Mouse (Mus musculus) inflammation-experienced regulatory T-cells, adult 6 months (primary cell): ENCODE data around the gene Atxn2. TPM values are rescaled to one million over a fixed set of nuclear protein-coding genes. Genes with fewer than 3 reads are reported as not detected.
"Not testable (repeated sequence)": the region's sequence is repeated elsewhere in the genome, so short reads cannot be mapped to it uniquely, and the experiment has no call there.

Experiments used
- ATAC-seq: one replicate; pipeline ENCODE4 v1.8.0; 2017
- polyA plus RNA-seq, 3 experiments: library from polyadenylated mRNA; unstranded; fragments of 100-300 nt; shearing (Covaris generic); gene quantifications; one replicate each; pipeline ENCODE4 v1.2.1; 2017

Gene Atxn2
- polyA plus RNA-seq, 3 experiments from 2014 or later, result 18.4 to 48.0 (median 35.1) TPM

DNA sequence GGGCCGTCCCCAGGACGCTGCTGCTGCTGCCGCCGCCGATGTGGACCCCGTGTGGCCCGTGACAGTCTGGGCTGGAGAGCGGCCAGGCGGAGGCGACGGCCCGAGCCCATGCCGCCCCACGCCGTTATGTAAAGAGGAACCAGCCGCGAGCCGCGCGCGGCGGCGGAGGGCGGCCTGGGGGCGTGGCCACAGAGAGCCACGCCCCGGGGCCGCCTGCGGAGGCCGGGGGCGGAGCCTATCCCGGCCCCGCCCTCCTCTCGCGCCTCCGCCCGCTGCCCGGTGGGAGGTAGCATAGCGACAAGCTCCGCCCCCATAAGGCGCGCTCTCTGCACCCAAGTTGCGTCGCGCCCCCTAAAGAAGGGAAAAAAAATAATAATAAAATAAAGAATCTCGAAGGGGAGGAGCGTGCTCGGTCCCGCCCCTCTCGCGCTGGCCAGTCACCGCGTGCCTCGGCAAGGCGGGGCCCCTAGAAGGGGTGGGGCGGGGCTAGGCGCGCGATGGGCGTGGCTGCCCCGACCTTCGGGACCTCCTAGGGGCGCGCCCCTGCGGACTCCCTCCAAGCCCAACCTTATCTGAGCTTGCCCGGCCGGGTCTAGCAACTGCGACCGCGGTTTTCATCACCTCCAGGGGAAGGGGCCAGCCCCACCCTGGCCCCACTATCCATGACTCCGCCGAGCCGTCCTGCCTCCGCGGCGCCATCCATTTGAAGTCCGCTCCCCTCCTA is 125.7 kb downstream of the Atxn2 start:
- peak; percentile 77 for ATAC-seq

DNA sequence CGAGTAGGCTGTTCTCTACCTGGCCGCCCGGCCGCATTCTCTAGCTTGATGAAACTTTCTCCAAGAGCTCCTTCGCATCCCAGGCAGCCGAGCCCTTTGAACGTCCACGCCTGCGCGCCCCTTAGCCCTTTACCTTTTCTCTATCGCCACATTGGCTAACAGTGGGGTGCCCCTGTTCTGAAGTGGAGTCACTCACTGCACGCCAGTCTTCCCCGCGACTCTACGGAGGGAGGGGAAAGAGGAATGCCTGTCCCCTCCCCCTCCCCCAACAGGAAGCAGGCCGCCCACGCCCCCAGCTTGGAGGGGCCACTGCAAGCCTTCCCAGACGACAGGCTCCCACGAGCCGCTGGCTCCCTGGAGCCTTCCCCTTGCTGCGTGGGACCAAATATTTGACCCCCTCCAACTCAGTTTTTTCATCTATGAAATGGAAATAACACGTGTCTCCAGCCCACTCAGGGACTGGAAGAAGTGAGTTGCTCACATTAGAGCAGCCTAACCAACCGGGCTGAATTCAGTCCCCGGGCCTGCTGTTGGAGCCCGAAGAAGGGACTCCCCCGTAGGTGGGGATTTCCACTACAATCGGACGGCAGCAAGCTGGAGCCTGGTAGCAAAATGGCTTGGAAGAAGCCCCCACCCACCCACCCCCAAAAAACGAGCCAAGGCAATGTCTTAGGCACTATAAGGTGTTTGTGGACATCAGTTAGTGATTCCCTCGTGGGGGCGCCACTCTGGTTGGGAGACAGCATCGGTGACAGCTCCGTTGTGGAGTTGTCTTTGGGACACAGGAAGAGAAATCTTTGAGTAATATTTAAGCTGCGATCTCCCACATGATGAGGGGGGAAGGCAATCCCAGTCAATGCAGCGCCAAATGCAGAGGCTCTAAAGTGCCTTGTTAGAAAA is 126.6 kb downstream of the Atxn2 start, which contains the start of gene Sh2b3:
Gene Sh2b3, minus strand, starts transcription at position 206 of the 900 bp plus-strand sequence.
- peak; percentile 14 for ATAC-seq

DNA sequence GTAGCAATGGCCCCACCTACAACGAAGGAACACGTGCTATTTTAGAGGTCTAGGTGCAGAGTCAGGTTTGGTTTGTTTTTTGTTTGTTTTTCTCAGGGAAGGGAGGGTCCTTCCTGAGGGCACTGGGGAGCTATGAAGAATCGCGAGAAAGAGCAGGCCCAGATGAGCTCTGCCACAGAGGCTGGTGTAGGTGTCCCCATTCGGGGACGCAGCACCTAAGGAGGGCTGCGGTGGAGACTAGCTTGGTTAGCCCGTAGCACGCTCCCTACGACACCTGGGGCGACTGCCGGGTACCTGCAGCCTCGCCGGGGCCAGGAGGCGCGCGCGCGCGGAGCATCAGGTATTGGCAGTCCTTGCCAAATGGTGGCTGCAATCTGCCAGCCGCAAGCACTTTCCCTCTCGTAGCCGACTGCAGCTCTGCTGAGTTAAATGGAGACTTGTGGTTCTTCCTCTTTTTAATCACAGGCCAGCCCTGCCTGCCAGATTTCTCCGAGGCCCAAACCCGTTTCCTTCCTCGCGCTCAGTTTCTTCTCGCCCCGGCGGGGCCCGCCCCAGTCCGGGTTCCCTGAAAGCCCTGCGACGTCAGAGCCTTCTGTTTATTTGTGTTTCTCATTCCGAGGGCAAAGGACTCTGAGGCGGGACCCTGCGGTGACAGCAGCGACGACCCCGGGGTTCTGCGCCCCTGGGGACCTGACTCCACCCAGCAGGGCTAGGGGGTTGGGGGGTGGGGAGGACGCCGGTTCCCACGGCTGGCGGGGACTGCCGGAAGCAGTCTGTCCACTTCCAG is 127.4 kb downstream of the Atxn2 start:
- ATAC-seq, result peak; percentile 11

DNA sequence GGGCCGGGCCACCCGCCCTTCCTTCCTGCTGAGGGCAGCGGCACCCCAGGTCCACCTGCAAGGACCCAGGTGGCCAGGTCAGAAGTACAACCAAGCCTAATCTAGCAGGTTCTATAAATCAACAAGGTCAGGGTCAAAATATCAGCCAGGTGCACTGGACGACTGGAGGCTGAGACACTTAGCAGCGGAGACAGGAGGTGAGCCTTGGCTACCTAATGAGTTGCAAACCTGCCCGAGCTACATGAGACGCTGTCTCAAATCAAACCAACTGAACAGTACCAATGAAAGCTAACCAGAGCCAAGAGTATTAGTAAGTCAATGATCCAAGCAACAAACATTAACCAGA is 128.0 kb downstream of the Atxn2 start:
- no peak for ATAC-seq

DNA sequence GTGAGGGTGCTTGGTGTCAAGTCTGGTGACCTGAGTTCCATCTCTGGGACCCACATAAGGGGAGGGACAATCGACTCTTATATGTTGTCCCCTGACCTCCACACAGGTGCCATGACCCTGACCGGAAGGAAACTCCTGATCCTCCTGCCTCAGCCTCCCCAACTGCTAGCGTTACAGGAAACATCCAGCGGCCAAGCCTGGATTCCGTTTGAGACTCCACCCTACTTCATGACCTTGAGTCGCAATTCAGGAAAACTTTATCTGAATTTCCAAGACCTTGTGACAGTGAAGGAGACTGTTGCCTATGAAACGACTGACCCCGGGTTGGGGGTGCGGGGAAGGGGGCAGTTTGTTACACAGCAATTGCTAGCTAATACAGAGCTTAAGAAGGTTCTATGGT is 130.4 kb downstream of the Atxn2 start:
- ATAC-seq, result no peak

DNA sequence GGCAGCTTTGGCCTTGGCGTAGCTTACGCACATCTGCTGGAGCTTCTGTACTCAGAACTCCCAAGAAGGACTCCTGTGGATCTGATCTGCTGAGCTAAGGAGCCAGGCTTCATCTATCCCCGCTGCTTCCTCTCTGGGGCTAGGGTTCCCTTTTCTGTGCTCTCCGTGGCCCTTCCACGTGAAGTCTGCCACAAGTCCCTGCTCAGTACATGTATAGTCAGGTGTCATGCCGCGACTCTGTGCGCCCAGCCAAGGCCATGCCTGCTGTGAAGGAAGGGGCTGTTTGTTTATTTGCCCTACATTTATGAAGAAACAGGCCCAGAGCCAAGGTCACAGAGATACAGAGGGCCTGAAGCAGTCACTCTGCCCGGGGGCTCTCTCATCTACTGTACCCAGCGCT is 130.8 kb downstream of the Atxn2 start:
- ATAC-seq, result no peak

DNA sequence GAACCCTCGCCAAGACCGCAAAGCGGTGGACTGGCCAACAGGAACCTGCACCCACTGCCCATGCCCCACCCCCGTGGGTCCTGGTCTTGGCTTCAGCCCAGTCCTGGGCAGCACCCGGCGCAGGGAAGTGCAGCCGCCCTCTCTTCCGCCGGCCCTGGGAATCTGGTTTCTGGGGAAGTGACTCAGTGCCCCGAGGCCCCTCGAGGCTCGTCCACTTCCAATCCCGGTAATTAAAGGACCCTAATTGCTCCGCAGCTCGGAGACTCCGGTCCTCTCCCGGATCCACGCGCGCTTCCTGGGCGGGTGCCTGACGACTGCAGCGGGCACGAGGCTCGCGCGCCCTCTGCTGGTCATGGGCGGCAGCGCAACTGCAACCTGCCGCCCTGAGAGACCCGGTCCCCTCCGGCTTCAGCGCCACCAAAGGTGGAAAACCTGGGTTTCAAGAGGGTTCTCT is 131.6 kb downstream of the Atxn2 start:
- peak; percentile 63 for ATAC-seq

DNA sequence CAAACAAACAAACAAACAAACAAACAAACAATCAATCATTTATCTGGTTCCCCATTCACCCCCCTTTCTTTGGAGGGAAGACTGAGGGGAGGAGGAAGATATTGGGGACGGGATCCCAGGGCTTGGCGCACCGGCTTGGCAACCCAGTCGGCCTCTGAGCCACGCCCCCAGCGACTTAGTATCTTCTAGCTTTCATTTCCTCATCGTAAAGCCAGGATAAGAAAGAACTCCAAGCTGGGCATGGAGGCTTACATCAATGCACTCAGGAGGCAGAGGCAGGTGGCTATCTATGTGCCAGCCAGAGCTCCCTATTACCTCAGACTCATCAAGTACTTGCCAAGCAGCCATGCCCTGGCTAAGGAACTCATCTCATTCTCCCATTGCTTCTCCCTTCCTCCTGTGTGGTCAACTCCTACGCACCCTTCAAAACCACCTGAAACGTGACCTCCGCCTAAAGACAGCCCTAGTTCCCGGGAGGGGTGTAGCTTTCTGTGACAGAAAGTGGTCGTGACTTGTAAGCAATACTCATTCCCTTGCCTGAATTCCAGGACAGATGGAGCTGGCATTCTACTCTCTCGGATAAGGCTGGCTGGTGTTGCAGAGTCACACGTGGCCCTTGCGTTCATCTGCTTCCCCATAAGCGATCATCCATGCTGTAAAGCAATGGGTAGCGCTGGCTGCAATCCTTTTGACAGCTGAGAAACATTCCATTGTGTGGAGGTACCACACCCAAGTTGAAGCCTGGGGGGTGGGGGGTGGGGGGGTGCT is 132.2 kb downstream of the Atxn2 start:
- ATAC-seq, result no peak

DNA sequence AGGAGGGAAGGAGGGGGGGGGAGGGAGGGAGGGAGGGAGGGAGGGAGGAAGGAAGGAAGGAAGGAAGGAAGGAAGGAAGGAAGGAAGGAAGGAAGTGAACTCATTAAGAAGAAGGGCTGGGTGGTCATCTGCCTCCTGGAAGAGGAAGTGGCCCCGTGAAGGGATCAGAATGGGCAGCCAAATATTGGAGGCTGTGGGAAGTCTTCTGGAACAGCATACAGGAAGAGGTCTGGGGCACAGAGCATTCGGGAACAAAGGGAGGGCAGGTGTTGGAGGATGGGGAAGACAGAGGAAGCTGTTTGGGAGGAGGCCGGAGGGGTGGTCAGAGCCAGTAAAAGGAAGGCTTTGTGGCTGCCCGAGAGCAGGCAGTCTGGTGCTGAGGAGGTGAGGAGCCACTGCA is 134.2 kb downstream of the Atxn2 start:
- ATAC-seq, result no peak

DNA sequence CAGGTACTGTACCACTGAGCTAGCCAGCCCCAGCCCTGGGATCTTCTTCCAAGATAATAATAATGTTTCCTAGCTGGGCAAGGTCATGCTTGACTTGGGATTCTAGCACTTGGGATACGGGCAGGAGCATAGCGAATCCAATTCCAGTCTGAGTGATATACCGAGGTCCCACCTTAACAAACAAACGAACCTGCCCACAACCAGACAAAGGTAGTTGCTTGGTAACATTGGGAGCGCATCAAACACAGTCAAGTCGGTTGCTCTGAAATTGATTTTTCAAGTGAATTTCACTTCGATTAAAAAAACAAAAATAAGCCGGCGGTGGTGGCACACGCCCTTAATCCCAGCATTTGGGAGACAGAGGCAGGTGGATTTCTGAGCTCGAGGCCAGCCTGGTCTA is 135.2 kb downstream of the Atxn2 start:
- ATAC-seq, result no peak

DNA sequence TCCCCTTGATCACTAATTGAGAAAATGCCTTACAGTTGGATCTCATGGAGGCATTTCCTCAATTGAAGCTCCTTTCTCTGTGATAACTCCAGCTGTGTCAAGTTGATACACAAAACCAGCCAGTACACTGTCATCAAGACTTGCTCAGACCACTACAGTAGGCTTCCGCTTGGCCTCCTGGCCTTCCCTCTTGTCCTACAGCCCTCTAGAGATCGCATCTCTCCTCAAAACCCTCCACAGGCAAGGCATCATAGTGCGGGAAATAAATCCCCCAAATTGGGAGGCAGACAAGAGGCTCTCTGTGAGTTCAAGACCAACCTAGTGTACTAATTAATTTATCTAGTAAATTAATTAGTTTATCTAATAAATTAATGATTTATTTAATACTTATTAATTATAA is 136.1 kb downstream of the Atxn2 start:
- ATAC-seq, result not testable (repeated sequence)

DNA sequence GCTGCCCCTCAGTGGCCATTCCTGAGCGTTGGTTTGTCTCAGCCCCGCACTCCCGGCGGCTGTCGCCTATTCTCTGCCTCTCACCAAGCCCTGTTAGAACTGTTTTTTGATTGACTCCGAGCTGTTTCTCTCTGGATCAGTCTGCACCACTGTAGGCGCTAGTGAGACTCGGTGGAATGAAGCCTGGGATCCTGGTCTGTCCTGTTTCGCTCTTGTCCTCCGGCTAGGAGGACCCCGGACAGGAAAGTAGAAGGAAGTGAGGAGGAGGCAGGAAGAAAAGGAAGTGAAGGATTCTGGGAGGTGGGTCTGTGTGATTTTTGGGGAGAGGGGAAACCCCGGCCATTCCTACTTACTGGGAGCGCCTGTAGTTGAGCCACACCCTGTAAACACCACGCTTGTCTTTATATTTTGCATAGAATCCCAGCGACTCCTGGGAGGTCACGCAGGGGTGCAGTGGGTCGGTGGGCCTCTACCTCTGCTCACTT is 136.9 kb downstream of the Atxn2 start:
- peak; percentile 34 for ATAC-seq

DNA sequence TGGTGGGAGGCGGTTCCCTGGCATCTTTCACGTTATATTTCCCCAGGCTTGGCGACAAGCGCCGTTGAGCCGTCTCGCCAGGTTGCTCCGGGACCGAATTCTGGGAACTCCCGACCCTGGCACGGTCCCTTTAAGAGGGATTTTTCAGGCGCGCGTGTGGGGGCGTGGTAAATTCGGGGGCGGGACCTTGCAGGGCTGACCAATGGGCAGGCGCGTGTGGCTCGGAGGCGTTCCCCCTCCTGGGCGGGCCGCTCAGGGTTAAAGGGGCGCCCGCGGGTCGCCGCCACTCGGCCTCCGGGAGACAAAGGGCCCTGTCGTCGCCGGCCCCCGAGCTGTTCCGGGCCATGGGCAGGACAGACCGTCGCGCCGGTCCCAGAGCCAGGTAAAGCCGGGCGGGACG is 137.6 kb downstream of the Atxn2 start, which contains the start of gene Pheta1:
Gene Pheta1, plus strand, starts transcription at position 242 of the 400 bp plus-strand sequence.
- peak; percentile 94 for ATAC-seq

DNA sequence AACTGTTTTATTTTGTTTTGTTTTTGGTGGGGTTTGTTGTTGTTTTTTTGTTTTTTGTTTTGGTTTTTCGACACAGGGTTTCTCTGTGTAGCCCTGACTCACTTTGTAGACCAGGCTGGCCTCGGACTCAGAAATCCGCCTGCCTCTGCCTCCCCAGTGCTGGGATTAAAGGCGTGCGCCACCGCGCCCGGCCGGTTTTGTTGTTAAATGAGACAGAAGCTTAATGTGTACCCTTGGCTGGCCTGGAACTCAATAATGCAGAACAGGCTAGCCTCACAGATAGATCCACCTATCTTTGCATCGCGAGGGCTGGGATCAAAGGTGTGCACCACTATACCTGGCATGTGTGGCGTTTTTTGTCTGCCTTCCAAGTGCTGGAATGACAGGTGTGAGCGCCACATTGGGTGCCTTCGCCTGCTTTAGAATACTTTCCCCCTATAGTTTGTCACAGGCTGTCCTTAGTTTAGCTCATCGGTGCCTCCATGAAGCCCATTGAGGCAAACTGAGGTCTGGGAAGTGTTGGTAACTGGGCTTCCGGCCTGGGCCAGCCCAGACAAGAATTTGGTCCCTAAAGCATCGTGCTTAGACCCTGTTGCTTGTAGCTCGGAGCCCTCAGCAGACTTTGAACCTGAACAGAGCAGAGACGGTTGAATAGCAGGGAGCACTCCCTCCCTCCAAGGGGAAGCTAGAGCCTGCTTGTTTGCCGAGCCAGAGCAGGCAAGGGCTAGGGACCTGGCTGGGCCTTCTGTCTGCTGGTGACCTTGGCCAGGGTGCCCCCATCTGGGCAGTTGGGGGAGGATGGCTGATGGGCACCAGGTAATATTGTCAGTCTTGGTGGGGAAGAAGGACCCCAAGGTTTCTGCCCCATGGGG is 138.6 kb downstream of the Atxn2 start:
- ATAC-seq, result no peak

DNA sequence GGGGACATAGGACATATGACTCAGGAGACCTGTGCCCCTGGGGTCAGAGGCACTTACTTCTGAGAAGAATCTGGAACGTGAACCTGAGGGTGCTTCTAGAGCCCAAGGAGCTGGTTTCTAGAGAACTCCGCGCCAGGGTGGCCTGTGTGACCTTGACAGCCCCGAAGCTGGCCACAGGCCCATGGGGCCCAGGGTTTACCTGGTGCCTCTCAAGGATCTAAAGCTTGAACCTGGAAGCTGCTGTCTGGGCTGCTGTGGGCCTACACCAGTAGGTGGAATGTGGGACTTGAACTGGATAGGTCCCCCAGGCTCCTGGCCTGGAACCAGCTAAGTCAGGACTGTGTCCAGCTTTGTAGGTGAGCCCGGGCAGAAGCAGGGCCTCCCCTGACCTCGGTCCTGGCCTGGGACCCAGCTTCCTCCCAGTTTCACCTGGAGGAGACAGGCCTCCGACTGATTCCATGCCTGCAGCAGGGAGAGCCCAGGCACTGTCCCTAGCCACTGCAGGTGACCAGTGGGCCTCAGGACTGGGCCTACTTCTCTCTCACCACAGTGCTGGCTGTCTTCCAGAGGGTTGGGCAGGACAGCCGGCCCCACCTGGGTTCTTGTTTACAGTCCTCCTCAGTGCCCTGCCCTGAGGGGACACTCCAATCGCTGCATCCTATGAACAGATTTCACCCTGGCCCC is 142.4 kb downstream of the Atxn2 start:
- no peak for ATAC-seq

DNA sequence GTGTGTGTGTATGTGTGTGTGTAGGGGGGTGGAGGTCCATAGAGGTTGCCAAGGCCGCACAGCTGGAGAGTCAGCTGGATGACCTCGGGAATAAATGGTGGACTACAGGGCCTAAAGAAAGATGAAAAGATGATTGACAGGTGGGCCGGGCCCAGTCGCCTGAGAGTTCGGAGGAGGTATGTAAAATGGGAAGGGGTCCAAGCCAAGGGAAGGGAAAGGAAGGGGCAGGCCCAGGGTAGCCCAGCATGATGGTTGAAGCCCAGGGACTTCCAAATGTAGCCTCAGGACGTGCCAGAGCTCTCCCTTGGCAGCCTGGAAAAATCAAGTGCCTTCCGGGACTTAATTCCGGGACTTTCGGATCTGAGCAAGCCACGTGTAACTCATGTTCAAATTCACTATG is 143.6 kb downstream of the Atxn2 start:
- no peak for ATAC-seq

DNA sequence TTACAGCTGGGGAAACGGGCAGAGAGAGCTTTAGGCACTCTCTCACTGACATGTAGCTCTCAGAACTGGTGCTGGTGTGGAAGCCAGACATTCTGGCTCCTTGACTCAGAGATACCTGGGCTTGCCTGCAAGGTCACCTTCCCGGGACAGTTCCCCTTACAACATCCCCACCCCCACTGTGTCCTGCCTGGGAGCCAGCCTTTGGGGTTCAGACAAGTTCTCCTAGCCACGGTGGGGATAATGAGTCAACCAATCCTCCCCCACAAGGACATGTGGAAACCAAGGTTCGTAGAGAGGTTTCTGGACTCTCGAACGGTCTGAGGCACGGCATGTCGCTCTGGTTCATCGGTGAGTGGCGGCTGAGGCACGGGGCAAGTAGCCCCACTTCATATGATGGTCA is 145.6 kb downstream of the Atxn2 start:
- ATAC-seq, result no peak

DNA sequence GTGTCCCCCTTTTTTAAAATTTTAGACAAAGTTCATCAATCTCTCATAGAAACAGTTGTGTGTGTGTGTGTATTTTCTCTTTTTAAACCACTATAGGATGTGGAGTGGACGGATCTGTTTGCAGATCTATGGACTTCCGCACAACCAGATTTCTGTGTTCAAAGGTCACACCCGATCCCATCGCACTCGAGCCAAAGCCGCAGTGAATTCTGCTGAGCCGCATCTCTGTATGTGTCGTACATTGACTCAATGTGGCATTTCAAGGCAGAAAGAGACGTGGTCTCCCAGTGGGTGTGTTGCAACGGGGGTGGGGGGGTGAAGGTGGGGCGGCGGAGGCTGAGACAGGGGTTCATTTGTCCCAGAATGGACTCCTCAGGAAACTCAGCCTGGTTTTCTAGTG is 147.3 kb downstream of the Atxn2 start:
- ATAC-seq, result no peak

DNA sequence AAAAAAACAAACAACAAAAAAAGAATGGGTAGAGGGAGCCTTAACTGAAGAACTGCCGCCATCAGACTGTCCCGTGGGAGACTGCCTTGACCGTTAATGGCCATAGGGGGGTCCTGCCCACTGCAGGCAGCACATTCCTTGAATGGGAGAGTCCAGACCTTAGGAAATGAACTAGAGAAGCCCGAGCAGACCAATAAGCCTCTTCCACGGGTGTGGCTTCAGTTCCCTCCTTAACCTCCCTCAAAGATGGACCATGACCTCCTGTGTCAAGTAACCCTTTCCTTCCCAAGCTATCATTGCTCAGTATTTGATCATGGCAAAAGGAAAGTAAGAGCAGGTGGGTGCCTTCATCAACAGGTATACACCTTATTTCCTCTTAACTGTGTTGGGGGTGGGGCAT is 150.8 kb downstream of the Atxn2 start:
- no peak for ATAC-seq

DNA sequence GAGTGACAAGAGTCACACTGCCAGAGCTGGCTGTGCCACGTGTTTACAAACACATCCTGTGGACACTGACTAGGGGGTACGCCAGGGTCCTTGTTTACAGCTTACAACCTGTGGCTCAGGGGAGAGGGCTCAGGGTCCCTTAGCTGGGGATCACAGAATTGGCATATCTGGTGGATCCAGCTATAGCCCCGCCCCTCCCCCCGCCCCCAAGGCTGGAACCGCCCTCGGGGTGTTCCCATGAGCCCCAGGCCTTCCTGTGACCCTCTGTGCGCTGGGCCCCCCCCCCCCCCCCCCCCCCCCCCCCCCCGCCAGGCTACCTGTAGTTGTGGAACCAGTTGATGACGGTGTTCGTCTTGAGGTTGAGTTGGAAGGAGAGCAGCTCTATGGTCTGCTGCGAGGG is 153.2 kb downstream of the Atxn2 start:
- ATAC-seq, result no peak
